Mouse (Mus musculus): ENCODE data around the gene Tjp1. TPM values are rescaled to one million over a fixed set of nuclear protein-coding genes. Genes with fewer than 3 reads are reported as not detected.

Tjp1 gene
- total and polyA plus RNA-seq, 3 experiments: not detected

DNA sequence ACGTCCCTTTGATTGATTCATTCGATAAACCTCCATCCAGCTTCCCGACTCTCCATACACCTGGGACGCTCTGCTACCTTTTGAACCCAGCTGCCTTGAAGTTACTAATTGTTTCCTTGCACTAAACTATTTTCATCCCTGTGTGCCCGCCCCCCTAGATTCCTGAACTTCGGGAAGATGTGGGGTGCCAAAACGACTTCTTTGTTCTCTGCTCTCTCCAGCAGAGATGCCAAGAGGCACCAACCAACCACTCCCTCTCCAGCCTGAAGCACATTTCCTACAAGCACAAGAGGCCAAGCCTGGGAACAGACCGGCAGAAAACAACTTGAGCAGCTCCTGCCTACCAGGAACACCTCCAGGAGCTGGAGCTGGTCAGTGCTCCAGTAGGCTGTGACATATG, 57.4 kb downstream of the Tjp1 start:
- Histone ChIP-seq H3K79me2 (replicated peaks; ENCODE audit: control insufficient read depth, extremely low read depth, insufficient read depth, poor library complexity, severe bottlenecking) (no peaks in the 10 kb centered on the region), H3K27ac (ENCODE audit: insufficient read depth, low read depth) (no peak overlapping the region), H3K9me3 (replicated peaks; ENCODE audit: low read length) (peaks cover 2% of the 10 kb centered on the region), H3K4me3 (replicated peaks in 1 of 3; ENCODE audit: low read depth in 2 of 3, low read length in 2 of 3, poor library complexity in 1 of 3) (no peak overlapping the region), H3K27me3 (replicated peaks) (peaks cover 2% of the 10 kb centered on the region), H3K9ac (ENCODE audit: insufficient read depth, low read depth) (no peak overlapping the region), H3K4me1 (ENCODE audit: control insufficient read depth in 1 of 2, insufficient read depth in 2 of 2) (no peaks in the 10 kb centered on the region), H3K36me3 (replicated peaks in 1 of 2; ENCODE audit: control insufficient read depth in 1 of 2, insufficient read depth in 1 of 2, low read length in 1 of 2) (no peaks in the 10 kb centered on the region), H3K4me2 (ENCODE audit: insufficient read depth, low read depth, poor library complexity, severe bottlenecking) (no peak overlapping the region)
- TF ChIP-seq IRF4 (IDR thresholded peaks at IDR 0.05; ENCODE audit: low read depth, low read length) (no peak), EP300 (IDR thresholded peaks at IDR 0.05; ENCODE audit: low read length) (no peak), ZNF384 (IDR thresholded peaks at IDR 0.05; ENCODE audit: low read depth, low read length) (no peak), POLR2AphosphoS2 (IDR thresholded peaks at IDR 0.05; ENCODE audit: low read depth, low read length) (no peak), SMC3 (IDR thresholded peaks at IDR 0.05; ENCODE audit: low read depth, low read length) (no peak), JUND (conservative IDR thresholded peaks at IDR 0.05; ENCODE audit: low read depth, low read length) (no peak), ELF1 (IDR thresholded peaks at IDR 0.05; ENCODE audit: low read depth, low read length) (no peak), RAD21 (IDR thresholded peaks at IDR 0.05; ENCODE audit: low read depth, low read length) (no peak)
- in situ Hi-C loops (cut with MboI; ENCODE audit: low pct_ligation_motif_present, low pct_unique_long_range_greater_than_20kb, low sequenced_read_pairs) (no loop called here), dilution Hi-C loops (cut with MboI; ENCODE audit: extremely low pct_ligation_motif_present, extremely low pct_unique_long_range_greater_than_20kb, low sequenced_read_pairs) (no loop called here)
- DNase-seq (ENCODE audit: extremely low read depth): no peak

DNA sequence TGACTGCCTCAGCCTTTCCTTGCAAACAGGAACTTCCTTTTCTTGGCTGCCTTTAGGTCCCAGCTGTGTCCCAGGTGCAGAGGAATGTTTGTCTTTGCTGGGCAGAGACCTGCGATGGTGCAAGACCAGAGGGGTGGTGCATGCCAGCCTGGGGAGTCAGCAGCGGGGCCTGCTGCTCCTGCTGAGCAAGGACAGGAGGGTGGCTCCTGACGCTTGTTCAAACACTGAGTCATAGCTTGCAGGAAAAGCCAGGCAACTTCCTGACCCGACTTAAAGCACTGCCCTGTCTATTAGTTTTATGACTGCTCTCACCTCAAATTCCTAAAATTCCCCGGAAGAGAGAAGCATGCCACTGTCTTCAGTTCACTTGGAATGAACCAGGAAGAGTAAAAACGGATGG, 57.9 kb downstream of the Tjp1 start:
- no peaks in the 10 kb centered on the region for H3K4me1 ChIP-seq (ENCODE audit: control insufficient read depth in 1 of 2, insufficient read depth in 2 of 2)
- dilution Hi-C loops (cut with MboI; ENCODE audit: extremely low pct_ligation_motif_present, extremely low pct_unique_long_range_greater_than_20kb, low sequenced_read_pairs) (no loop called here), in situ Hi-C loops (cut with MboI; ENCODE audit: low pct_ligation_motif_present, low pct_unique_long_range_greater_than_20kb, low sequenced_read_pairs) (no loop called here)
- H3K4me2 ChIP-seq (ENCODE audit: insufficient read depth, low read depth, poor library complexity, severe bottlenecking): no peak overlapping the region
- peaks cover 2% of the 10 kb centered on the region for H3K9me3 ChIP-seq (replicated peaks; ENCODE audit: low read length)
- no peak overlapping the region for H3K27ac ChIP-seq (ENCODE audit: insufficient read depth, low read depth)
- no peak overlapping the region for H3K4me3 ChIP-seq (replicated peaks in 1 of 3; ENCODE audit: low read depth in 2 of 3, low read length in 2 of 3, poor library complexity in 1 of 3)
- no peaks in the 10 kb centered on the region for H3K36me3 ChIP-seq (replicated peaks in 1 of 2; ENCODE audit: control insufficient read depth in 1 of 2, insufficient read depth in 1 of 2, low read length in 1 of 2)
- H3K79me2 ChIP-seq (replicated peaks; ENCODE audit: control insufficient read depth, extremely low read depth, insufficient read depth, poor library complexity, severe bottlenecking): no peaks in the 10 kb centered on the region
- no peak for DNase-seq (ENCODE audit: extremely low read depth)
- H3K9ac ChIP-seq (ENCODE audit: insufficient read depth, low read depth): no peak overlapping the region
- H3K27me3 ChIP-seq (replicated peaks): peaks cover 2% of the 10 kb centered on the region
- TF ChIP-seq POLR2AphosphoS2 (IDR thresholded peaks at IDR 0.05; ENCODE audit: low read depth, low read length) (no peak), NRF1 (IDR thresholded peaks at IDR 0.05; ENCODE audit: low read depth, low read length) (no peak), ZMIZ1 (IDR thresholded peaks at IDR 0.05; ENCODE audit: low read depth, low read length) (no peak), ETS1 (conservative IDR thresholded peaks at IDR 0.05; ENCODE audit: low read depth, low read length) (no peak), POLR2A (IDR thresholded peaks at IDR 0.05; ENCODE audit: low read depth, low read length) (no peak), IRF4 (IDR thresholded peaks at IDR 0.05; ENCODE audit: low read depth, low read length) (no peak), PAX5 (IDR thresholded peaks at IDR 0.05; ENCODE audit: low read length) (no peak), CHD2 (IDR thresholded peaks at IDR 0.05; ENCODE audit: low read length) (no peak), CTCF (conservative IDR thresholded peaks at IDR 0.05 in 1 of 2, IDR thresholded peaks at IDR 0.05 in 1 of 2; ENCODE audit: low read depth in 2 of 2, low read length in 2 of 2) (no peak)

GRCm38 (mm10) chr7:65468191-65468590, 59.4 kb downstream of the Tjp1 start:
- dilution Hi-C loops (cut with MboI; ENCODE audit: extremely low pct_ligation_motif_present, extremely low pct_unique_long_range_greater_than_20kb, low sequenced_read_pairs): no loop called here
- TF ChIP-seq KAT2A (IDR thresholded peaks at IDR 0.05; ENCODE audit: insufficient replicate concordance, low read length): no peak
- TF ChIP-seq ZNF384 (IDR thresholded peaks at IDR 0.05; ENCODE audit: low read depth, low read length): no peak
- no peak for TF ChIP-seq CHD1 (IDR thresholded peaks at IDR 0.05; ENCODE audit: low read depth, low read length)
- TF ChIP-seq MAFK (IDR thresholded peaks at IDR 0.05; ENCODE audit: insufficient replicate concordance, low read length): no peak
- no peak for TF ChIP-seq POLR2A (IDR thresholded peaks at IDR 0.05; ENCODE audit: low read depth, low read length)
- TF ChIP-seq ZMIZ1 (IDR thresholded peaks at IDR 0.05; ENCODE audit: low read depth, low read length): no peak
- no peak for TF ChIP-seq NRF1 (IDR thresholded peaks at IDR 0.05; ENCODE audit: low read depth, low read length)
- TF ChIP-seq RAD21 (IDR thresholded peaks at IDR 0.05; ENCODE audit: low read depth, low read length): no peak
- no peak for TF ChIP-seq GABPA (IDR thresholded peaks at IDR 0.05; ENCODE audit: insufficient replicate concordance, low read depth, low read length)
- TF ChIP-seq JUN (IDR thresholded peaks at IDR 0.05; ENCODE audit: insufficient read depth, low read depth, low read length): no peak
- no peak for TF ChIP-seq TBP (conservative IDR thresholded peaks at IDR 0.05; ENCODE audit: low read depth, low read length)
- TF ChIP-seq SMC3 (IDR thresholded peaks at IDR 0.05; ENCODE audit: low read depth, low read length): no peak
- TF ChIP-seq CTCF (conservative IDR thresholded peaks at IDR 0.05 in 1 of 2, IDR thresholded peaks at IDR 0.05 in 1 of 2; ENCODE audit: low read depth in 2 of 2, low read length in 2 of 2): no peak

More at GRCm38 (mm10) chr7:65468191-65468590, 59.4 kb downstream of the Tjp1 start:
- no peaks in the 10 kb centered on the region for H3K36me3 ChIP-seq (replicated peaks in 1 of 2; ENCODE audit: control insufficient read depth in 1 of 2, insufficient read depth in 1 of 2, low read length in 1 of 2)
- H3K27ac ChIP-seq (ENCODE audit: insufficient read depth, low read depth): no peak overlapping the region
- H3K9me3 ChIP-seq (replicated peaks; ENCODE audit: low read length): peaks cover 2% of the 10 kb centered on the region
- H3K79me2 ChIP-seq (replicated peaks; ENCODE audit: control insufficient read depth, extremely low read depth, insufficient read depth, poor library complexity, severe bottlenecking): no peaks in the 10 kb centered on the region
- no peak overlapping the region for H3K9ac ChIP-seq (ENCODE audit: insufficient read depth, low read depth)
- H3K27me3 ChIP-seq (replicated peaks): peaks cover 2% of the 10 kb centered on the region
- H3K4me3 ChIP-seq (replicated peaks in 1 of 3; ENCODE audit: low read depth in 2 of 3, low read length in 2 of 3, poor library complexity in 1 of 3): no peak overlapping the region
- peaks cover 0 to 3% of the 10 kb centered on the region in 2 experiments; a peak in 2 of 4 replicates for H3K4me1 ChIP-seq (ENCODE audit: control insufficient read depth in 1 of 2, insufficient read depth in 2 of 2)
- no peak overlapping the region for H3K4me2 ChIP-seq (ENCODE audit: insufficient read depth, low read depth, poor library complexity, severe bottlenecking)
- in situ Hi-C loops (cut with MboI; ENCODE audit: low pct_ligation_motif_present, low pct_unique_long_range_greater_than_20kb, low sequenced_read_pairs): no loop called here
- DNase-seq (ENCODE audit: extremely low read depth): no peak
